Mouse (Mus musculus): ENCODE results near the gene Kif1b. TPM values are rescaled to one million over a fixed set of nuclear protein-coding genes. Genes with fewer than 3 reads are reported as not detected.

Kif1b gene
- total and polyA plus RNA-seq, 3 experiments, result 8.8 to 20.2 (median 16.3) TPM

DNA sequence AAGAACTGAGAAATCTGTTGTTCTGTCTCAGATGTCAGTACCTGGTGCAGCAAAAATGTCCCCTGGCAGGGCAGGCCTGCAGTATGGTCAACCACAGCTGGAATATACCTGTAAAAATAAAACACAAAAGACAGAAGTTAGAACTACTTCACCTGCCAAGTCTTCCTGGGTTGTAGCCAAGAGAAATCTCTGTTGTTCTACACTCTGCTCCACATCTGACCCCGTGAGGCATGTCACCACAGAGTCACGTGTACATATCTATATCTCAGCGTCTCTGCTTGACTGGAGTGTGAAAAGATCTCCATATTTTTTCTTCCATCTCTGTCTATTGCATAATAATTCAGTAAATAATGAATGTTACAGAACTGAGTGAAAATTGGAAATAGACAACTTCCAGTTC, 105.0 kb downstream of the Kif1b start:
- Histone ChIP-seq H3K27me3 (ENCODE audit: control insufficient read depth in 1 of 2, insufficient read depth in 2 of 2, low read length in 2 of 2) (no peaks in the 10 kb centered on the region), H3K36me3 (ENCODE audit: control insufficient read depth in 1 of 2, insufficient read depth in 2 of 2, low read length in 2 of 2) (no peaks in the 10 kb centered on the region), H3K4me3 (ENCODE audit: control insufficient read depth in 1 of 2, insufficient read depth in 1 of 2, low read depth in 2 of 2, low read length in 2 of 2) (no peak overlapping the region), H3K9ac (ENCODE audit: control insufficient read depth, low read depth, low read length, poor library complexity, severe bottlenecking) (no peak overlapping the region), H3K27ac (ENCODE audit: control insufficient read depth, low read depth, low read length) (no peak overlapping the region), H3K4me1 (ENCODE audit: control insufficient read depth in 1 of 2, insufficient read depth in 2 of 2, low read length in 2 of 2) (no peaks in the 10 kb centered on the region), H3K9me3 (replicated peaks; ENCODE audit: insufficient read depth, low read length) (no peaks in the 10 kb centered on the region), H3K79me2 (ENCODE audit: control insufficient read depth, insufficient read depth, low read length, poor library complexity) (no peaks in the 10 kb centered on the region)
- TF ChIP-seq MYB (IDR thresholded peaks at IDR 0.05; ENCODE audit: low read depth, low read length), result no peak
- no peak for TF ChIP-seq EP300 (IDR thresholded peaks at IDR 0.05; ENCODE audit: low read depth in 1 of 2, low read length in 2 of 2)
- no peak for TF ChIP-seq MXI1 (IDR thresholded peaks at IDR 0.05; ENCODE audit: low read depth, low read length)
- TF ChIP-seq RAD21 (IDR thresholded peaks at IDR 0.05; ENCODE audit: low read depth, low read length), result no peak
- no peak for TF ChIP-seq ZC3H11A (IDR thresholded peaks at IDR 0.05; ENCODE audit: low read depth, low read length)
- no peak for TF ChIP-seq HCFC1 (IDR thresholded peaks at IDR 0.05; ENCODE audit: low read depth, low read length)
- TF ChIP-seq TAL1 (IDR thresholded peaks at IDR 0.05; ENCODE audit: low read length), result no peak
- TF ChIP-seq POLR2A (IDR thresholded peaks at IDR 0.05; ENCODE audit: control insufficient read depth in 1 of 2, insufficient read depth in 1 of 2, low read depth in 1 of 2, low read length in 2 of 2, poor library complexity in 1 of 2), result no peak
- no peak for TF ChIP-seq NRF1 (IDR thresholded peaks at IDR 0.05; ENCODE audit: insufficient read depth, low read depth, low read length, poor library complexity, severe bottlenecking)
- no peak for TF ChIP-seq ETS1 (IDR thresholded peaks at IDR 0.05; ENCODE audit: low read depth, low read length)
- no peak for TF ChIP-seq TCF12 (IDR thresholded peaks at IDR 0.05; ENCODE audit: low read depth, low read length)
- TF ChIP-seq UBTF (IDR thresholded peaks at IDR 0.05; ENCODE audit: borderline replicate concordance, insufficient read depth, low read depth, low read length), result no peak
- TF ChIP-seq MAZ (IDR thresholded peaks at IDR 0.05; ENCODE audit: low read depth, low read length), result no peak
- no peak for TF ChIP-seq ELF1 (IDR thresholded peaks at IDR 0.05; ENCODE audit: low read depth, low read length)
- TF ChIP-seq SIN3A (IDR thresholded peaks at IDR 0.05; ENCODE audit: low read length), result no peak
- TF ChIP-seq SMC3 (IDR thresholded peaks at IDR 0.05; ENCODE audit: low read depth, low read length), result no peak
- no peak for TF ChIP-seq BHLHE40 (IDR thresholded peaks at IDR 0.05; ENCODE audit: borderline replicate concordance, low read depth, low read length)
- TF ChIP-seq E2F4 (IDR thresholded peaks at IDR 0.05; ENCODE audit: borderline replicate concordance, low read depth, low read length), result no peak
- no peak for DNase-seq (ENCODE audit: low read depth, low spot score)

DNA sequence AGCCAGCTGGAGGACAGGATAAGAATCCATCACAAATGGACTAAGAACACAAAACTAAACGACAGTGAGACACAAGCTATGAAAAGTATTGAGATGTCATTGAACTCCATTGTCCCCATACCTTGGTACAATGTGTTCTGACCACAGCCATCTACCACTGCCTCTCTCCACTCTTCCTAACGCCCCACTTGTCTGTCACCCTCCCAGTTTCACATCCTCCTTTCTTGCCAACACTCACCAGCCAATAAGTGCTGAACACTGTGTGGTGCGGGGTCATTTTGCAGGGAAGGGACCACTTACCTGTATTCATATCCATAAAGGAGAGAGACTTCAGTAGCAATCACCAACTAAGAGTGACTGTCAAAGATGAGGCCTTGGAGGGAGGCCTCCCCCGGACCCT, 106.4 kb downstream of the Kif1b start:
- Histone ChIP-seq H3K4me3 (ENCODE audit: control insufficient read depth in 1 of 2, insufficient read depth in 1 of 2, low read depth in 2 of 2, low read length in 2 of 2) (no peak overlapping the region), H3K79me2 (ENCODE audit: control insufficient read depth, insufficient read depth, low read length, poor library complexity) (no peaks in the 10 kb centered on the region), H3K27me3 (ENCODE audit: control insufficient read depth in 1 of 2, insufficient read depth in 2 of 2, low read length in 2 of 2) (no peaks in the 10 kb centered on the region), H3K9me3 (replicated peaks; ENCODE audit: insufficient read depth, low read length) (no peaks in the 10 kb centered on the region), H3K4me1 (ENCODE audit: control insufficient read depth in 1 of 2, insufficient read depth in 2 of 2, low read length in 2 of 2) (no peaks in the 10 kb centered on the region), H3K36me3 (ENCODE audit: control insufficient read depth in 1 of 2, insufficient read depth in 2 of 2, low read length in 2 of 2) (no peaks in the 10 kb centered on the region), H3K27ac (ENCODE audit: control insufficient read depth, low read depth, low read length) (no peak overlapping the region), H3K9ac (ENCODE audit: control insufficient read depth, low read depth, low read length, poor library complexity, severe bottlenecking) (no peak overlapping the region)
- TF ChIP-seq JUND (IDR thresholded peaks at IDR 0.05; ENCODE audit: low read depth, low read length) (no peak), HCFC1 (IDR thresholded peaks at IDR 0.05; ENCODE audit: low read depth, low read length) (no peak), NRF1 (IDR thresholded peaks at IDR 0.05; ENCODE audit: insufficient read depth, low read depth, low read length, poor library complexity, severe bottlenecking) (no peak), USF1 (IDR thresholded peaks at IDR 0.05; ENCODE audit: low read depth, low read length) (no peak)
- no peak for DNase-seq (ENCODE audit: low read depth, low spot score)
